Mouse (Mus musculus): ENCODE data around the gene Map3k7cl.

GRCm38 (mm10) chr16:87587843-87588242 lies 34.7 kb downstream of the Map3k7cl start:
- TF ChIP-seq CTCF (IDR thresholded peaks at IDR 0.05; ENCODE audit: borderline replicate concordance, control insufficient read depth, extremely low read depth, insufficient read depth, low read length, poor library complexity), result no peak
- TF ChIP-seq POLR2A (IDR thresholded peaks at IDR 0.05; ENCODE audit: control insufficient read depth, extremely low read depth, insufficient read depth, low read length, poor library complexity), result no peak
